Mouse (Mus musculus) neural tube, embryonic 13.5 days (tissue): Measurements from ENCODE around the gene Whamm. TPM values are rescaled to one million over a fixed set of nuclear protein-coding genes. Genes with fewer than 3 reads are reported as not detected.

Source experiments
- ATAC-seq: fragments of 200-750 bp; cut with Nextera tagmentation; 2 replicates; pipeline ENCODE4 v1.8.0; 2017; ENCODE audit warnings: low read depth, mild to moderate bottlenecking, moderate TSS enrichment, moderate library complexity
- H3K27ac ChIP-seq: fragments of 300-500 bp; sonication (generic); replicated peaks from 2 replicates; pipeline ENCODE4 v1.5.1; 2015; ENCODE audit warnings: moderate library complexity, mild to moderate bottlenecking, inconsistent platforms
- H3K27me3 ChIP-seq: fragments of 300-500 bp; sonication (generic); 2 replicates; pipeline ENCODE4 v1.6.1; 2015; ENCODE audit warnings: mild to moderate bottlenecking, inconsistent platforms
- H3K36me3 ChIP-seq: fragments of 300-500 bp; sonication (generic); 2 replicates; pipeline ENCODE4 v1.6.1; 2015; ENCODE audit warnings: mild to moderate bottlenecking, inconsistent platforms
- H3K4me1 ChIP-seq: fragments of 300-500 bp; sonication (generic); replicated peaks from 2 replicates; pipeline ENCODE4 v1.6.1; 2015; ENCODE audit warnings: inconsistent platforms
- H3K4me2 ChIP-seq: fragments of 300-500 bp; sonication (generic); 2 replicates; pipeline ENCODE4 v1.6.1; 2015; ENCODE audit warnings: inconsistent platforms, mild to moderate bottlenecking, moderate library complexity
- H3K4me3 ChIP-seq: fragments of 300-500 bp; sonication (generic); 2 replicates; pipeline ENCODE4 v1.5.1; 2015; ENCODE audit warnings: mild to moderate bottlenecking, inconsistent platforms
- H3K9ac ChIP-seq: fragments of 300-500 bp; sonication (generic); 2 replicates; pipeline ENCODE4 v1.6.1; 2015; ENCODE audit warnings: moderate library complexity, mild to moderate bottlenecking, inconsistent platforms
- H3K9me3 ChIP-seq: fragments of 300-500 bp; sonication (generic); 2 replicates; pipeline ENCODE4 v1.6.1; 2016; ENCODE audit warnings: inconsistent platforms
- WGBS: fragments of 180-500 bp; shearing (Covaris S2); methylation state at CpG from one replicate; pipeline ENCODE4 v1.1.7; 2015; 5-methylcytosine and 5-hydroxymethylcytosine counted together
- polyA plus RNA-seq: library from polyadenylated mRNA; unstranded; fragments of >200 nt; fragmentation: Nextera tagmentation; extraction: Ambion mirVana; gene quantifications from 2 replicates; pipeline ENCODE4 v1.2.1, GENCODE M21; 2015

Whamm gene
- polyA plus RNA-seq, 1 experiment from 2014 or later: 7.1 TPM

DNA sequence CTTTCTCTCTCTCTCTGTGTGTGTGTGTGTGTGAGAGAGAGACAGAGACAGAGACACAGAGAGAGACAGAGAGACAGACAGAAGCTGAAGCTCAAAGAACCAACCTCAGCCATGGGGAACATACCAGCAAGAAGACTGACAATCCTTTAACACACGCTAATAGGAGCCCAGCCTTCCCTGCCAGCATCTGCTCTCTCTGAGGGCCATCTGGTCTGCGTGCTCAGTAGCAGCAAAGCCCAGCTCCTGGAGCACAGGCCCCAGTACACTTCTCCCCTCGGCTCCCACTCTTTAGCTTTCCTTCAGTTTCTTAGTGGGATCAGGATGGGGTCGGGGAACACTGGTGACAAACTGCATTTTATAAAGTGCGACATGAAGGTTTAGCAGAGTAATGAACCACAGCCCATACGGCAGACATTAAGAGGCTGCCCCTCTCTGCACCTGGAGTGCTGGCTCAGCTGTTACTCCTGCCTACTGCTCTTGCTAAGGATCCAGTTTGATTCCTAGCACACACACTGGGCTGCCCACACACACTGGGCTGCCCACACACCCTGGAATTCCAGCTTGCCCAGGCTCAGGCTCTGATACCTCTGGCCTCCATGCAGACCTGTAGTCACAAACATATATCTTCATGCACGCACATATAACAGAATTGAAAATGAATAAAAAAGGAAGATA lies 5.5 kb upstream of the Whamm start:
- no peak overlapping the region for H3K27ac ChIP-seq
- no peaks in the 10 kb centered on the region for H3K36me3 ChIP-seq
- no peak overlapping the region for H3K4me3 ChIP-seq
- H3K4me1 ChIP-seq: peaks cover 2% of the 10 kb centered on the region; the same call in 1 of the 2 replicates
- 66% methylated on average over 7 of the region's 7 CpGs for WGBS
- no peaks in the 10 kb centered on the region for H3K9me3 ChIP-seq
- 0 out of 2 replicates have a peak overlapping the region, but pooled peaks have one; percentile 31 for H3K9ac ChIP-seq
- ATAC-seq: no peak
- no peak overlapping the region for H3K4me2 ChIP-seq
- no peaks in the 10 kb centered on the region for H3K27me3 ChIP-seq

GRCm38 (mm10) chr7:81566332-81566731 lies 4.7 kb upstream of the Whamm start:
- H3K27me3 ChIP-seq: no peaks in the 10 kb centered on the region
- no peak overlapping the region for H3K4me3 ChIP-seq
- no peak for ATAC-seq
- 85% methylated on average over 4 of the region's 4 CpGs for WGBS
- H3K36me3 ChIP-seq: no peaks in the 10 kb centered on the region
- H3K9ac ChIP-seq: no peak overlapping the region
- no peaks in the 10 kb centered on the region for H3K9me3 ChIP-seq
- no peaks in the 10 kb centered on the region for H3K4me1 ChIP-seq
- H3K27ac ChIP-seq: no peak overlapping the region
- H3K4me2 ChIP-seq: no peak overlapping the region

GRCm38 (mm10) chr7:81566892-81567291 lies 4.2 kb upstream of the Whamm start, which contains the start of gene Fsd2:
Gene Fsd2, minus strand, starts transcription at chr7:81566944.
- Histone ChIP-seq H3K9me3 (no peaks in the 10 kb centered on the region), H3K4me2 (no peak within 1 kb of the TSS), H3K4me1 (peaks cover under 1% of the 10 kb centered on the region), H3K4me3 (no peak within 1 kb of the TSS), H3K36me3 (no peaks in the 10 kb centered on the region), H3K27ac (no peak within 1 kb of the TSS), H3K9ac (no peak within 1 kb of the TSS), H3K27me3 (no peaks in the 10 kb centered on the region)
- no peak for ATAC-seq
- 76% methylated on average over 9 of the region's 9 CpGs for WGBS

DNA sequence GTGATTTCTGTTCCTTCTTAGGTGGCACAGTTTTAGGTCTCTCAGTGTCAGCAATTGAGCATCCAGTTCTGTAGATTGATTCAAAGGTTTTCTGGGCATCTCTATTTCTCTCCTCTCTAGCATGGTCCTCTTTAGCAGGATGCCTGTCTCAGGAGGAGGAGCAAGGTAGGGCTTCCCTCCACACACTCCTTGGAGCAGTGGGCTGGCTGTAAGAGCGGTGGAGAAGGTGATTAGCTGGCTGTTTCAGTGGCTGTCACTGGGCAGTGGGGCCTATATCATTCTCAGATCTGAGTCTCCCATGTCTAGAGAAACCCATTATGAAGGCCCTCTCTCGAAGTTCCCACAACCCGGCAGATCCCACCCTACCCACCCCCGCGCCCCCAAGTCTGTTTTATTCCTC lies 3.7 kb upstream of the Whamm start:
- Histone ChIP-seq H3K27me3 (no peaks in the 10 kb centered on the region), H3K4me2 (no peak overlapping the region), H3K36me3 (no peaks in the 10 kb centered on the region), H3K9ac (no peak overlapping the region), H3K27ac (no peak overlapping the region), H3K4me1 (peaks cover 5% of the 10 kb centered on the region), H3K4me3 (no peak overlapping the region), H3K9me3 (no peaks in the 10 kb centered on the region)
- ATAC-seq: no peak
- 87% methylated on average over 5 of the region's 5 CpGs for WGBS

- Histone ChIP-seq H3K9ac (no peak overlapping the region), H3K27ac (no peak overlapping the region), H3K36me3 (peaks cover 1% of the 10 kb centered on the region), H3K4me2 (no peak overlapping the region), H3K9me3 (no peaks in the 10 kb centered on the region), H3K4me1 (peaks cover 18% of the 10 kb centered on the region), H3K27me3 (no peaks in the 10 kb centered on the region), H3K4me3 (no peak overlapping the region)
- no peak for ATAC-seq
- 92% methylated on average over 1 of the region's 1 CpGs for WGBS
Measured at GRCm38 (mm10) chr7:81569851-81570250, 1.2 kb upstream of the Whamm start.

DNA sequence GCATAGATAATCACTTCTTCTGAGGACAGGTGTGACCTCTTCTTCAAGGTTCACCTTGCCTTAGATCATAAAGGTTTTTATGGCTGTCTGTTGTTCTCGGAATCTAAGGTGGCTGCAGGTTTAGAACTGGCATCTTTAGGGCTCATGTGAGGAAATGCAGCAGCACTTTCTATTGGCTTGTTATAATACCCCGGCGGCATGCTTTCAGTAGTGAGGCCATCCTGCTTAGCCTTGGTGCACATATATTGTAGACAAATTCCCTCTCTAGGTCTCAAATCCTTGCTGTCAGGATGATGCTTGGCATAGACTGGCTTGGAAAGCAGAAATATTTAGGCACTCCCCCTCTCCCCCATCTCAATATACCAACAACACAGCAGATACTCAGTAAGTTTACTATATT lies 795 bp upstream of the Whamm start:
- peaks cover 18% of the 10 kb centered on the region for H3K4me1 ChIP-seq
- no peaks in the 10 kb centered on the region for H3K9me3 ChIP-seq
- no peaks in the 10 kb centered on the region for H3K27me3 ChIP-seq
- WGBS: 89% methylated on average over 3 of the region's 3 CpGs
- no peak overlapping the region for H3K4me2 ChIP-seq
- ATAC-seq: no peak
- no peak overlapping the region for H3K4me3 ChIP-seq
- H3K27ac ChIP-seq: no peak overlapping the region
- H3K36me3 ChIP-seq: peaks cover 5% of the 10 kb centered on the region
- no peak overlapping the region for H3K9ac ChIP-seq

DNA sequence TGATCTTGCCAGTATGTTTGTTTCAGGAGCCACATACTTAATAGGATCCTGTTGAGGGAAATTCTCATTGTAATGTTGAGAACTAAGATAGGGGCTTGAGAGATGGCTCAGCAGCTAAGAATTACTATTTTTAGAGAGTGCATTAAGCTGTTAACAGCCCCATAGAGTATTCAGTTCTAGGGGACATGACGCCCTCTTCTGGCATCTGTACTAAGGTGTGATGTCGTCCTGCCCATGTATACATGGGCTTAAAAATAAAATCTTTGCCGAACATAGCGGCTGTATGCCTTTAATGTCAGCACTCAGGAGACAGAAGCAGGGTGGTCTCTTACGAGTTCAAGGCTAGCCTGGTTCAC lies 336 bp upstream of the Whamm start:
- H3K4me1 ChIP-seq: peaks cover 18% of the 10 kb centered on the region
- peak overlapping the region; percentile 91 for H3K4me3 ChIP-seq
- no peaks in the 10 kb centered on the region for H3K27me3 ChIP-seq
- H3K27ac ChIP-seq: no peak overlapping the region
- H3K36me3 ChIP-seq: peaks cover 7% of the 10 kb centered on the region
- peak overlapping the region; percentile 68 for H3K4me2 ChIP-seq
- no peaks in the 10 kb centered on the region for H3K9me3 ChIP-seq
- 5% methylated on average over 5 of the region's 5 CpGs for WGBS
- peak; percentile 40; the same call in 1 of the 2 replicates for ATAC-seq
- no peak overlapping the region for H3K9ac ChIP-seq

GRCm38 (mm10) chr7:81571941-81572441 lies 925 bp downstream of the Whamm start:
- ATAC-seq: no peak
- Histone ChIP-seq H3K36me3 (peaks cover 20% of the 10 kb centered on the region), H3K4me2 (peak overlapping the region; percentile 68), H3K4me3 (peak overlapping the region; percentile 91), H3K9me3 (no peaks in the 10 kb centered on the region), H3K4me1 (peaks cover 18% of the 10 kb centered on the region), H3K27ac (peak overlapping the region; percentile 98), H3K27me3 (no peaks in the 10 kb centered on the region), H3K9ac (peak overlapping the region; percentile 96)
- WGBS: 19% methylated on average over 15 of the region's 15 CpGs

GRCm38 (mm10) chr7:81572610-81573268 lies 1.7 kb downstream of the Whamm start:
- no peak for ATAC-seq
- no peak overlapping the region for H3K27ac ChIP-seq
- H3K9ac ChIP-seq: peak overlapping the region; percentile 96
- H3K27me3 ChIP-seq: no peaks in the 10 kb centered on the region
- peak overlapping the region; percentile 68 for H3K4me2 ChIP-seq
- WGBS: 78% methylated on average over 6 of the region's 6 CpGs
- peak overlapping the region; percentile 91 for H3K4me3 ChIP-seq
- peaks cover 26% of the 10 kb centered on the region for H3K36me3 ChIP-seq
- H3K9me3 ChIP-seq: no peaks in the 10 kb centered on the region
- peaks cover 18% of the 10 kb centered on the region for H3K4me1 ChIP-seq

- Histone ChIP-seq H3K9ac (no peak overlapping the region), H3K9me3 (no peaks in the 10 kb centered on the region), H3K4me2 (peak overlapping the region; percentile 68), H3K36me3 (peaks cover 33% of the 10 kb centered on the region), H3K27me3 (no peaks in the 10 kb centered on the region), H3K27ac (no peak overlapping the region), H3K4me3 (no peak overlapping the region), H3K4me1 (peaks cover 18% of the 10 kb centered on the region)
- ATAC-seq: no peak
- WGBS: 94% methylated on average over 6 of the region's 6 CpGs
Measured at GRCm38 (mm10) chr7:81573397-81573796, 2.3 kb downstream of the Whamm start.

- Histone ChIP-seq H3K4me2 (no peak overlapping the region), H3K36me3 (peaks cover 37% of the 10 kb centered on the region)
- WGBS: 91% methylated on average over 9 of the region's 9 CpGs
Measured at GRCm38 (mm10) chr7:81573821-81574220, 2.8 kb downstream of the Whamm start.

GRCm38 (mm10) chr7:81575606-81576005 lies 4.5 kb downstream of the Whamm start:
- Histone ChIP-seq H3K27me3 (no peaks in the 10 kb centered on the region), H3K9ac (no peak overlapping the region), H3K9me3 (no peaks in the 10 kb centered on the region), H3K4me1 (peaks cover 18% of the 10 kb centered on the region), H3K36me3 (peaks cover 49% of the 10 kb centered on the region), H3K4me3 (no peak overlapping the region), H3K4me2 (no peak overlapping the region), H3K27ac (no peak overlapping the region)
- ATAC-seq: no peak
- WGBS: 95% methylated on average over 10 of the region's 10 CpGs

More at GRCm38 (mm10) chr7:81573821-81574220, 2.8 kb downstream of the Whamm start:
- Histone ChIP-seq H3K4me3 (no peak overlapping the region), H3K27me3 (no peaks in the 10 kb centered on the region), H3K4me1 (peaks cover 18% of the 10 kb centered on the region), H3K9me3 (no peaks in the 10 kb centered on the region), H3K27ac (no peak overlapping the region), H3K9ac (no peak overlapping the region)
- ATAC-seq: no peak
